Mouse (Mus musculus) CD8-positive naive resting alpha-beta T cell, adult 2 months (primary cell): ENCODE results near the gene Cdc27.
A peak's percentile ranks its signal among the peaks of the same experiment; 100 is the strongest.
"Not testable (repeated sequence)": the region's sequence is repeated elsewhere in the genome, so short reads cannot be mapped to it uniquely, and the experiment has no call there.

ENCODE experiments used
- DNase-seq, 2 experiments: peaks; one replicate each; pipeline ENCODE4 v3.0.0; 2022; ENCODE audit warnings: low read depth in 2 of 2, low spot score in 2 of 2

Gene Cdc27

GRCm38 (mm10) chr11:104571373-104571772, 21.0 kb upstream of the Cdc27 start:
- not testable (repeated sequence) for DNase-seq

GRCm38 (mm10) chr11:104570515-104570914, 20.1 kb upstream of the Cdc27 start:
- DNase-seq = not testable (repeated sequence)

- DNase-seq = no peak
Observed at GRCm38 (mm10) chr11:104568326-104568725, 17.9 kb upstream of the Cdc27 start.

GRCm38 (mm10) chr11:104567736-104568135, 17.3 kb upstream of the Cdc27 start:
- DNase-seq = no peak

GRCm38 (mm10) chr11:104566796-104567195, 16.4 kb upstream of the Cdc27 start:
- no peak for DNase-seq

- no peak for DNase-seq
Observed at GRCm38 (mm10) chr11:104566097-104566496, 15.7 kb upstream of the Cdc27 start.

GRCm38 (mm10) chr11:104565172-104565571, 14.8 kb upstream of the Cdc27 start:
- no peak for DNase-seq

GRCm38 (mm10) chr11:104563496-104563895, 13.1 kb upstream of the Cdc27 start:
- DNase-seq = no peak

GRCm38 (mm10) chr11:104560971-104561370, 10.6 kb upstream of the Cdc27 start:
- DNase-seq = no peak

- no peak for DNase-seq
Observed at GRCm38 (mm10) chr11:104558651-104559403, 8.4 kb upstream of the Cdc27 start.

GRCm38 (mm10) chr11:104558065-104558464, 7.6 kb upstream of the Cdc27 start:
- DNase-seq = no peak

GRCm38 (mm10) chr11:104549438-104550405, 698 bp downstream of the Cdc27 start:
- peak; percentile 20 to 43 for DNase-seq

GRCm38 (mm10) chr11:104547502-104547901, 2.9 kb downstream of the Cdc27 start:
- DNase-seq = no peak

- no peak for DNase-seq
Observed at GRCm38 (mm10) chr11:104544507-104544906, 5.9 kb downstream of the Cdc27 start.

GRCm38 (mm10) chr11:104543337-104543736, 7.1 kb downstream of the Cdc27 start:
- not testable (repeated sequence) for DNase-seq

- DNase-seq = no peak
Observed at GRCm38 (mm10) chr11:104539811-104540210, 10.6 kb downstream of the Cdc27 start.

- DNase-seq = no peak
Observed at GRCm38 (mm10) chr11:104537945-104538555, 12.4 kb downstream of the Cdc27 start.

GRCm38 (mm10) chr11:104536843-104537242, 13.6 kb downstream of the Cdc27 start:
- no peak for DNase-seq

GRCm38 (mm10) chr11:104525935-104526334, 24.5 kb downstream of the Cdc27 start:
- DNase-seq = no peak

GRCm38 (mm10) chr11:104512436-104512835, 38.0 kb downstream of the Cdc27 start:
- no peak for DNase-seq

- DNase-seq = no peak
Observed at GRCm38 (mm10) chr11:104510606-104511005, 39.8 kb downstream of the Cdc27 start.
